Mouse (Mus musculus): ENCODE measurements around the gene Trim43b. TPM values are rescaled to one million over a fixed set of nuclear protein-coding genes. Genes with fewer than 3 reads are reported as not detected.
"Not testable (repeated sequence)": the region's sequence is repeated elsewhere in the genome, so short reads cannot be mapped to it uniquely, and the experiment has no call there.

Trim43b gene
- total RNA-seq (2021) = under 1 TPM; 0.29 to 0.44 TPM
- long read RNA-seq, experiment 1 = 0 reads
- long read RNA-seq, experiment 2 = 0 reads

GRCm38 (mm10) chr9:89092735-89093134, at the start of gene Trim43b:
Gene Trim43b, minus strand, starts transcription at chr9:89092835.
- intact Hi-C loops (cut with DNase I); DNase-seq: not testable (repeated sequence)

GRCm38 (mm10) chr9:89104576-89104975, 11.9 kb upstream of the Trim43b start:
- DNase-seq; intact Hi-C loops (cut with DNase I): not testable (repeated sequence)

- DNase-seq; intact Hi-C loops (cut with DNase I): not testable (repeated sequence)
Observed at GRCm38 (mm10) chr9:89086746-89087145, 5.9 kb downstream of the Trim43b start.

- intact Hi-C loops (cut with DNase I) = not testable (repeated sequence)
Observed at GRCm38 (mm10) chr9:89079637-89080036, 13.0 kb downstream of the Trim43b start.

GRCm38 (mm10) chr9:89076508-89076907, 16.1 kb downstream of the Trim43b start:
- intact Hi-C loops (cut with DNase I) = not testable (repeated sequence)

More at GRCm38 (mm10) chr9:89079637-89080036, 13.0 kb downstream of the Trim43b start:
- not testable (repeated sequence) for DNase-seq

GRCm38 (mm10) chr9:89067143-89067501, 25.5 kb downstream of the Trim43b start:
- intact Hi-C loops (cut with DNase I); DNase-seq: not testable (repeated sequence)

More at GRCm38 (mm10) chr9:89076508-89076907, 16.1 kb downstream of the Trim43b start:
- not testable (repeated sequence) for DNase-seq

- peak; percentile 68 to 81 for DNase-seq
- intact Hi-C loops (cut with DNase I) = not testable (repeated sequence)
Observed at GRCm38 (mm10) chr9:89066378-89067142, 26.1 kb downstream of the Trim43b start.

Other genes with a start within 250 kb of the Trim43b start
- 1 to 10 TPM in 1 of 2 experiments, not detected in 1; 1.0 TPM for gene Bcl2a1a, start 135.9 kb downstream of the Trim43b start, total RNA-seq (2021)
- under 1 TPM; 0.50 to 0.61 TPM for gene Bcl2a1b, start 106.4 kb upstream of the Trim43b start, total RNA-seq (2021)
- under 1 TPM in 1 of 2 experiments, not detected in 1; 0.98 TPM for gene Gm29094, start 106.5 kb upstream of the Trim43b start, total RNA-seq (2021)
- gene Mthfs, start 117.8 kb upstream of the Trim43b start, total RNA-seq (2021) = 10 to 100 TPM; 19.1 to 21.6 TPM